Mouse (Mus musculus): ENCODE measurements around the gene AC140267.1.
A peak's percentile ranks its signal among the peaks of the same experiment; 100 is the strongest.

The AC140267.1 gene

GRCm38 (mm10) chr15:80263610-80264575 is 28.3 kb downstream of the AC140267.1 start, which contains the start of gene Rps19bp1:
Gene Rps19bp1, minus strand, starts transcription at chr15:80264315.
- DNase-seq (ENCODE audit: low read depth, low spot score): peak; percentile 85

- DNase-seq (ENCODE audit: low read depth, low spot score): peak; percentile 84
These were observed 30.6 kb downstream of the AC140267.1 start for GRCm38 (mm10) chr15:80266281-80266680.

GRCm38 (mm10) chr15:80271858-80272396 is 36.3 kb downstream of the AC140267.1 start:
- no peak for DNase-seq (ENCODE audit: low read depth, low spot score)

- no peak for DNase-seq (ENCODE audit: low read depth, low spot score)
These were observed 41.5 kb downstream of the AC140267.1 start for GRCm38 (mm10) chr15:80277107-80277506.

GRCm38 (mm10) chr15:80277625-80278024 is 42.0 kb downstream of the AC140267.1 start:
- no peak for DNase-seq (ENCODE audit: low read depth, low spot score)

GRCm38 (mm10) chr15:80278121-80278759 is 42.6 kb downstream of the AC140267.1 start:
- DNase-seq (ENCODE audit: low read depth, low spot score): no peak

GRCm38 (mm10) chr15:80279053-80279452 is 43.4 kb downstream of the AC140267.1 start:
- no peak for DNase-seq (ENCODE audit: low read depth, low spot score)

- DNase-seq (ENCODE audit: low read depth, low spot score): no peak
These were observed 45.0 kb downstream of the AC140267.1 start for GRCm38 (mm10) chr15:80280646-80281045.

All from retina, postnatal 7 days (tissue).